Mouse (Mus musculus): ENCODE data around the gene Mrvi1.

Gene Mrvi1

DNA sequence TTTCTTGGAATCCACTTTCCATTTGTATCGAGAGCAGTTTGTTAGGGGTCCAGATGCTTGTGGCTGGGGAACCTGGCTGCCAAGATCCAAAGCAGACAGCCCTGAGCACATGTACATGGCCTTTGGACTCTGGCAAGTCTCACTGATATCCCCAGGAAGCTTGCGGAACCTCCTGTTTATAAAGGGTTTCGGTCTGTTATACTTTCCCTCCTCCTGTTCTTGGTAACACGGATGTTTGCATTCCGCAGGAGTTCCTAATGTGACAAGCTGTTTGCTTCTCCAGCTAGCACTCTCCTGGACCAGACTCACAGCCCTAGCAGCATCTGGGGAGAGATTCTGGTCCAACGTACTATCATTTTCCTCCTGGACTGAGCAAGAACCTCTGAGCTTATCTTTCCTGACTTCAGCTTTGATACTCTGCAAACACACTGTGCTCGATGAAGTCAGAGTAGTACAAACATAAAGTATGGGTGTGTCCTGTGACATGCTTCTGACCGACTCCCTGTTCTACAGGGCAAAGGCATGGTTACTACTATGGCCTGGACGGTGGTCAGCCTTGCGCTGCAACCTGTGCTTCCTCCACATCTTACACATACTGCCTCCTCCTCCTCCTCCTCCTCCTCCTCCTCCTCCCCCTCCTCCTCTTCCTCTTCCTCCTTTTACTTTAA lies 88.2 kb downstream of the Mrvi1 start:
- no peak for DNase-seq (ENCODE audit: extremely low read depth, low read depth, low spot score)

DNA sequence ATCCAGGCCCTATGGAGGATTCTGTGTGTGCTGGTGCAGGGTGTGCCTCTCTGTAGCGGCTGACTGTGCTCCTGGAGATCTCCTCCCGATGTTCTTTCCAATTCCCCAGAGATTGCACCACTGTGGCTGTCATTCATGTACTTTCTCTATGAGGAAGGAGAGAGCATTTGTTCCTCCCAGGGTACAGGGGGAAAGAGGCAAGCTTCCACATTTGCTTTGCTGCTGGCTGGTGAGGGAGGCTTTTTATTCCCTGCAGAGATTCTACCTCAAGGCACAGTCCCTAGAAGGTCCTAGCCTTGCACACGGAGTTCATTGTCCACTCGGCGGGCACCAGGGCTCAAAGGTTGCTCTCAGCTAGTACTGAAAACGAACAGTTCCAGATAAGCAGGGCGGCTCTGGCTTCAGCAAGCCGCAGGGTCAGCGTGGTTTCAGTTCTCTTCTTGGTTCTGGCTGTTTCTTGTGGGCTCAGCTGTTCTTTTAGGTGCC lies 90.7 kb downstream of the Mrvi1 start:
- DNase-seq (ENCODE audit: extremely low read depth, low read depth, low spot score): no peak

DNA sequence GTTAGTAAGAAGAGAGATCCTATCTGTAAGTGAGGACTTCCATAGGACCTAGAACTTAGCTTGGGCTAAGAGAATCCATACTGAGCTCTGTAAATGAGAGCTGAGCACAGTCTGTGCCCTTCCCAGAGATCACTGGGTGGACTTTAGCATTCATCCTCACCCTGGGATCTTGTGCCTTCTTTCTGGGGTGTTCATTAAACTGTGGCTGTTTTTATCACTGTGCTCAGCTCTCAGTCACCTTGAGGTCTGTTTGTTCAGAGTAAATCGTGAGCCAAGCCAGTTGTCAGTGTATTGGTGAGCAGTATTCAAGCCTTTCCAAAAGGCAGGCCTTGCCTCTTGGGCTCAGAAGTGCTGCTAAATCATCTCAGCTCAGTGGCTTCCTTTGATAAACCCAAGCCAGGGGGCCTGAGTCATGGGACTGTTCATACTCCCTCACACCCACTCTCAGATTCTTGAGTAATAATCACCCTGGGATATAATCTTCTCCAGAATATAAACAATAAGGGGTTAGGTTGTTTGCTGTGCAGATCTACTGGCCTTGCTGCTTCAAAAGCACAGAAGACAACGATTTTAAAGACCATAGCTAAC lies 100.4 kb downstream of the Mrvi1 start:
- no peak for DNase-seq (ENCODE audit: extremely low read depth, low read depth, low spot score)

DNA sequence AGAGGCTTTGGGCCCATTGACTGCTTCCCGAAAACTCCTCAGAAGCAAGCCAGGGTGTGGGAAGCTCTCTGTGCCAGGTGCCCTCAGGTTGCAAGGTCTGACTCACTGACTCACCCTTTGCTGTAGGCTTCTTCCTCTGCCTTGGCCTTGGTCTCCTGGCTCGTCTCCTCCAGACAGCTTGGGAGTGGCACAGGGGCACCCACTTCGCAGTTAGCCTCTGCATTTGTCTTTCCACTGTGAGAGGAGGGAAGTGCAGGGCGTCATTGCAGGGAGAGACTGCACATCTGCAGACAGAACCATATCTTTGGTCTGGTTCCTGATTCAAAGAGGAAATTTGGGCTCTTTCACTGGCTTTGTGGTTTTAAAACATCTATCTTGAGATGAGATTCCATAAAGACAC lies 104.2 kb downstream of the Mrvi1 start:
- no peak for DNase-seq (ENCODE audit: extremely low read depth, low read depth, low spot score)

DNA sequence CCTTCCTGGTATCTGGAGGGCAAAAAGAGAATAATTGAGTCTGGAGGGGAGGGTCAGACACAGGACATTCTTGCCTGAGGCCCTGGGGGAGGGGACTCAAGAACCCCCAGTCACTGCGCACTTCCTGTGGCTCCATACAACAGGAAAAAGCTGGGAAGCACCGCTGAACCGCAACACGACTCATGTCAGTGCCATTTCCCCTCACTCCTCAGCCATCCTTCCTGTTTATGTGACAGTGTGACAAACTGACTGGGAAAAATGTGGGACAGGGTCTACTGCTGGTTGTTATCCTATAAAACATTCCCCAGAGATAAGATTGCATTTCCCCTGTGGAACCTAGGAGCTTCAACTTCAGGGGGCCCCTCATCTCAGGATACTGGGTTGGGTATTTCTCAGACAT lies 105.3 kb downstream of the Mrvi1 start:
- no peak for DNase-seq (ENCODE audit: extremely low read depth, low read depth, low spot score)

DNA sequence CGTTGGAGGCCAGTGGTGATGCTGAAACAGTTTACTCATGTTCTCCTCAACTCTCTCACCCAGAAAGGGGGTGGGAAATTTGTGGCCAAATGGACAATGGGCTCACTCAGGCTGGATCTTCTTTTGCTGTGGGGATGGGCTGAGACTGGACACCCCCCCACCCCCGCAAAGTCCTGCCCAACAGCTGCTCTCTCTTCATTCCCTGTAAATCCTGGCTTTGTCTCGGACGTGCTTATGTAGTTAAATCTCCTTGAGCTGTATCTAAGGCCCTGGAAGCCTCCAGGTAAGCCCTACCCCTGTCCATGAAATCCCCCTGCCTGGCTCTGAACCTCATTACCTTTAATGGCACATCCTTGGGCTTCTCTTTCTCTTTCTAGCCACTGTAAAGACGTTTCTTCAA lies 113.5 kb downstream of the Mrvi1 start:
- no peak for DNase-seq (ENCODE audit: extremely low read depth, low read depth, low spot score)

DNA sequence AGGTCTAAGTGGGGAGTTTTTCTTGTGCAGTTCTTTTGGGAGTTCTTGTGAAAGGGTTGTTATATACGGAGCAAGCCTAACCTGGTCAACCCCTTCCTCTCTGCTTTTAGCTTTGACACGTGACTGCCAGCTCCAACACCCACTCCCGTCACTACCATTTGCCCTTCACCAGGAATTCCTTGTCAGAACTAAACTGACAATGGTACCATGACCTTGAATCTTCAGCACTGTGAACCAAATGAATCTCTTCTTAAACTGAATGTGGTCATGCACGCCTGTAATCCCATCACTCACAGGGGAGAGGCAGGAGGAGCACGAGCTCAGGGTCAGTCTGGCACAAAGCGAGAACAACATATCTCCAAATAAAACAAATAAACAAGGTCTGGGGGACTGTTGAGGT lies 115.1 kb downstream of the Mrvi1 start:
- DNase-seq (ENCODE audit: extremely low read depth, low read depth, low spot score): no peak

DNA sequence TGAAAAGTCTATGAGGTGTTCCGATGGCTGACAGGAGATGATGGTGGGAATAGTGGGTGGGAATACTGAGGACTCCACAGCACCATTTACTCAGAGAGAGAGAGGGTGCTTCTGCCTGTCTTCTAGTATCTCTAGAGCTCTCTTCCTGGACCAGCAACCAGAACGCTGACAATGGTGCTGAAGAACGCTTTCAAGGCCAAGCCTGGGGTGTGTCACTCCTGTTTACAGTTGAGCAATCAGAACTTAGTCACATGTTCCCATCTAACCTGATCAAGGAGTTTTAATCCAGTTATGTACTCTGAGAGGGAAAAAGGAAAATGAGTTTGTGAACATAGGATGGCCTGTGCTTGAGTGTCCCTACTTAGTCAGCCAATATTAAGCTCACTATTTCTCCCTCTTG lies 116.2 kb downstream of the Mrvi1 start:
- DNase-seq (ENCODE audit: extremely low read depth, low read depth, low spot score): no peak

DNA sequence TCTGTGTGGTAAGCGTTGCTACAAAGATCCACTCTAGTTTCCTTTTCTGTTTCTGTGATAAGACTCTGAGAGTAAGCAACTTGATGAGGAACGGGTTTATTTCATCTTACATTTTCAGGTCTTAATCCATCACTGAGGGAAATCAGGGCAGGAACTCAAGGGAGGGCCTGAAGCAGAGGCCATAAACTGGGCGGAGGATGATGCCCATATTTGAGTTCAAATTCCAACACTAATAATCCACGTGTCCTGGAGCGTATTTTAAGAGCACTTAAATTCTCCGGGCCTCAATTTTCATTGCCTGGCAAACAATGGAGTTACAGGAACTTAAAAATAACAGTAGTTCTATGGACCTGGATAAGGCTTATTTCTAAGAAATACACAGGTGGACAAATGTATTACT lies 116.7 kb downstream of the Mrvi1 start:
- no peak for DNase-seq (ENCODE audit: extremely low read depth, low read depth, low spot score)

DNA sequence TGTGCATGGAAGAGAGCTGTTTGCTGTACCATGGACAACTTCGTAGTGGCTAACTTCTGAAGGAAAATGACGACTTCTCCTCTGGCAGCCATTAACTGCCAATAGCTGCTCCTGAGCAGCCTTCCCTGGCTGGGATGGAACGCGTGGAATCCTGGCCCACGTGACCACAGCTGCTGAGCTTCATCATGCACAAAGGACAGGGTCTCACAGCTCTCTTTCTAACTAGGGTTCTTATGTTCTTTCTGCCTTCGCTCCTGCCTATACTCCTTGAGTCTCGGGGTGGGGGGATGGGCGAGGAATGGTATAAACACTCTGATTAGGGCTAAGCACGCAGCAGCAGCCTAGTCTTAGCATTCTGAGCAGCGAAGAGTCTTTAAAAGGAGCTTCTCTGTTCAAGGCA lies 117.2 kb downstream of the Mrvi1 start:
- DNase-seq (ENCODE audit: extremely low read depth, low read depth, low spot score): no peak

DNA sequence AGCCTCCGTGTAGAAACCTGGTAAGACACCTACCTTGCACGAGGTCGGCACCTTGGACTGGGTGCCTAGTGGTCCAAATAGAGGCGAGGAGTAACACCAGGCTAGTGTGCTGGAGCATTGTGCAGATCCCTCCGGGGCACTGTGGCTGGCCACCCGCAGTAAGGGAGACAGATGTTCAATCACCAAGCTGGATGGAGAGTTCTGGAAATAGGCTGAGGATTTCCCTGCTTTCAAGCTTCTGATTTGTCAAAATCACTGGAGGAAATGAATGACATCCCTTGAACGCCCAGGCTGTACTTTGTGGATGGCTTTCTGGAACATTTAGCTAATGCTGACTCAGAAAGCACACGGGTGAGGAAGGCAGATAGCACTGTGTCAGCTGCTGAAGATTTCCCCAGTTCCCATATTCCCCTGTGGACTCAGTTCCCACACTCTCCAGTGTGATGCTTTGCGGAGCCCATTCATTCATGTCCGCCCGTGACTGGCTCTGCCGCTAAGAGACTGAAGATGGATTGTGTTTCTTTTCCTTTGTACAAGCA lies 119.4 kb downstream of the Mrvi1 start, which contains the start of gene Lyve1:
Lyve1 (minus strand) TSS at position 489 of the 539 bp plus-strand sequence.
- no peak for DNase-seq (ENCODE audit: extremely low read depth, low read depth, low spot score)

DNA sequence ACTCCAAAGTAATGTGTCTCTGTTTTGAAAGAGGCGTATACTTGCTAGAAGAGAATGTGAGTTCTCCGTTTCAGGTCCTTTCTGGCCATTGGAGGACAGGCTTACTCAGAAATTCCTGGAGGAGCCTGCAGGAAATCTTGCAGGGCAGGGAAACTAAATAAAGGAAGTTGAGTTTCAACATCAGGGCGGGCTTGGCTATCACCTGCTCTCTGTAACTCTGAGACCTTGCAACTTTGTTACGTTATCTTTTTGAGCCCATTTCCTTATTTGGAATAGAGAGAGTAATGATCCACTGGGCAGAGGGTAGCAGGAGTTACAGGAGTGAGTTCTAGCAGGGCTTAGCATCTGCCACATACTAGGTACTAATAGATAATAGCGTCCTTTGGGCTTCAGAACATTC lies 122.1 kb downstream of the Mrvi1 start:
- DNase-seq (ENCODE audit: extremely low read depth, low read depth, low spot score): no peak

DNA sequence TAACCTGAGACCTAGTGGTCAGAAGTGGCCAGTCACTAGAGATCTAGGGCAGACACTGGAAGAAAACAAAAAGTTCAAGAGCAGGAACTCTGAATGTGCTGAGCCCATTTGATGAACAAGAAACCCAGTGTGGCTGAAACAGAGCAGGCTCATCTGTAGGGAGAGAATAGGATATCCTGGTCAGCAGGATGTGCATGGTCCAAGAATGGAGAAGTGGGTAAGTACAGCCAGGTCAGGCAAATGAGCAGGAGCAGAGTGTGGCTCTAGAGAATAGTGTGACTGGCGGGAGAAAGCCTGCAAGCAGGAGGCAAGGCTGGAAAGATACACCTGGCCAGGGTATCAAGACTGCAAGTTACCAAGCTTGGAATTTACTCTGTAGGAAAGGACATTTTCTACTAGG lies 126.7 kb downstream of the Mrvi1 start:
- DNase-seq (ENCODE audit: extremely low read depth, low read depth, low spot score): no peak

DNA sequence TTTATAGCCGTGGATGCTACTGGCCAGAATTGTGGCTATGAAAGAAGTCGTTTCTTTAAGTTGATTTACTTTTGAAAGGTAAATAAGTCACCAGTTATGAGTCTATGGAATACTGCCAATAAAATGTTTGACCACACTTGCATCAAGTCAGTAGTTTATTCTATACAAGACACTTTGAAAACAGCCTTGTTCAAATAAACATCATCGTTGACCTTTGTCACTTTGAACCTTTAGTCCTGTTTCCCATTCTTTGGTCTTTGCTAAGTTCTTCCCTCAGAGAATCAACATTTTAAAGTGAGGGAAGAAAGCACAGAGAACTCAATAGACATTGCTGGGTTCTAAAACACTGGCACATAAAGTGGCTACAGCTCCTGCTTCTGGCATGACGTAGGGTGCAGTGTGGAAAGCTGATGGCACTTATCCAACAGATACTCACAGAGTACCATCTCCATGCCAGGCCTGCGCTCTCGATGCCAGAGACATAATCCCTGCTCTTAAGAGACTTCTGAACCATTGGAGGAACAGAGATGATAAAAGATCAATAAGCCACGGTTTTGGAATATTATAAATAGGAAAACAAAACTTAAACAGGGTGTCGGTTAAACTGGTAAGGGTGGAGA lies 127.2 kb downstream of the Mrvi1 start:
- no peak for DNase-seq (ENCODE audit: extremely low read depth, low read depth, low spot score)

DNA sequence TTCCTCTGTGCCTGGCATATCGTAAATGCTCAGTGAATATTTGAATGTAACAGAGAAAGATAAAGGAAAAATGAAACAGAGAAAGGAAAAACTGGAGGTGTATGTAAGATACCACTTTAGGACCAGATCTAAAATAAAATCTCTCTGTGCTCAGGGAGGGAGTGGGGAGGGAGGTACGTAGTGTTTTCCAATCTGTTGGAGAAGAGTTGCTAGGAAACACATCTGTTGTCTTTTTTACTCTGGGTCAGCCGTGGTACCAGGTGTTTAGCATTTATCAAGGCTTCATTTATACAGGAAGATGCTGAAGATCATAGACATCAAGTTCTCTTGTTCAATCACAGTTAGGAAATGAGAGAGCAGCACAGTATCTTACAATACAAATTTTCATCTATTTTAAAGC lies 127.7 kb downstream of the Mrvi1 start:
- no peak for DNase-seq (ENCODE audit: extremely low read depth, low read depth, low spot score)

DNA sequence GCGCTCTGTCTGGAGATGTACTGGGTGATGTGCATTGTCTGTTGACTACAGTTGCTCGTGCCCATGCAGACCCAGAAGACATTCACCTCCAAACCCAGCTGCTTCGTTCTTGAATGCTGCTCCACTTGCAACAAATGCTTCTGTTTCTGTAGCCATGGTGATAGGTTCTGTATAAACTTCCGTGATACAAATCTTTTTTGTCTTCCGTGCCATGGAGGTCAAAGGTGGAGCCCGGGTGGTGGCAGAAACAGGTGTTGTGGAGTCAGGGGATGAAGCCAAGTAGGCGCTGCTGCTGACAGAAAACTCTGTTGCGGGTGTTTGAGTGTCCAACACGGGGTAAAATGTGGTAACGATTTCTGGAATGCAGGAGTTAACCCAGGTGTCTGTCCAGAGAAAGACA lies 128.7 kb downstream of the Mrvi1 start:
- no peak for DNase-seq (ENCODE audit: extremely low read depth, low read depth, low spot score)

DNA sequence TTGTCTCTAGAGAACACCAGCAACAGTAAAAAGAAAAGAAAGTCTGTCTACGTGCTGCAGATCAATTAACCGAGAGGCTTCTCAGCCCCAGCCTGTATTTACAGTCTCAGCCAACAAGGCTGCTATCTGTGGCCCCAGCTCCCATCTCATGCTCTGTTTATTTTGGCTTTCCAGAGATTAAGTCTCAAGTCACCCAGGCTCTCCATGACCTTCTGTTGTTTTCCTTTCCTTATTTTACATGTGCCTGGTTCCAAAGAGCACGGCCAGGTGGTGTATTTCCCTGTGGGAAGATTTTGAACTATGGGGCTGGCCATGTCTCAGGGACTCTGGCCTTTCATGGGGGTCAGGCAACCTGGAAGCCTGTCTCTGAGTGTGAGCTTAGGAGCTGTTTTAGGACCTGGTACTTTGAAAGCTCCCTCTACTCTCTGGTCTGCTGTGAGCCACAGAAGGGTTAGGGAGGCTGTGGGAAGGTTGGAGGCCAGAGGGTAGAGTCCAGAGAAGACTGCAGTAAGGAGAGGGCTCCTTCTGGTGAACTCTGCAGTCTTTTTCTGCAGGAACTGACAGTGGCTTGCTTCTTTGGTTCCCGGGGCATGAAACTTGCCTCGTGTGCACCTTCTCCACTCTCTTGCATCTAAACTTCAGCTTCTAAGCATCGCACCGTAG lies 130.6 kb downstream of the Mrvi1 start:
- DNase-seq (ENCODE audit: extremely low read depth, low read depth, low spot score): no peak

DNA sequence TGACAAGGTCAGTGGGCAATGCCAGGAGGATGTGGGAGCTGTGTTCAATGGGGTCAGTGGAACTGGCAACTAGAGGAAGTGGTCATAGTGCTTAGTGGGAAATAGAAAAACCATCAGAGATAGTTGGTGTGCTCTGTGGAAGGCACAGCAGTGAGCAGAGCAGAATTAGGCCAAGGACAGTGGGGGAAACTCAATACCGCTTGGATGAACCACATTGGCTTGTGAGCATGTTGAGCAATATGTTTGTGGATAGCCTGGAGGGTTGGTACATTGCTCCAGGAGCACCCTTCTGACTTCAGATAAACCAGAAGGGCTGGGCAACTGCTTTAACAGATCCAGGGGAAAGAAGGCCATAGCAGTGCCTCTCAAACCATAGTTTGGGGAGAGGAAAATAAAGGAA lies 133.9 kb downstream of the Mrvi1 start:
- DNase-seq (ENCODE audit: extremely low read depth, low read depth, low spot score): no peak

DNA sequence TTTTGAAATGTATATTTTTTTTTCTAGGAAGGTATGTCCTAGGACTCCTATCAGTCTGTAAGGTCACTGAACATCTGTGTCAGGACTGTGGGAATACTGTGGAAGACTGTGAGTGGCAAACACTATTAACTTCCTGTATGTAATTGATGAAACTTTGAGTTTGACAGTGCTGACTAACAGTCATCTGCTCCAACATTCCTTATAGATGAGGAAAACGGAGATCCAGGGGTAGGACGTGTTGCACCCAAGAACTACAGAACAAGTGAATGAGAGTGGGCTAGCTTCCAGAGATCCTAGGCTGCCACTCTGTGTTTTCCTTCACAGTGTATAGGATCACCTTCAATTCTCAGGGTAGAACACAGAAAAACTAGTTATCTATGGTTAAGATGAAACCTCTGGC lies 134.9 kb downstream of the Mrvi1 start:
- DNase-seq (ENCODE audit: extremely low read depth, low read depth, low spot score): no peak

DNA sequence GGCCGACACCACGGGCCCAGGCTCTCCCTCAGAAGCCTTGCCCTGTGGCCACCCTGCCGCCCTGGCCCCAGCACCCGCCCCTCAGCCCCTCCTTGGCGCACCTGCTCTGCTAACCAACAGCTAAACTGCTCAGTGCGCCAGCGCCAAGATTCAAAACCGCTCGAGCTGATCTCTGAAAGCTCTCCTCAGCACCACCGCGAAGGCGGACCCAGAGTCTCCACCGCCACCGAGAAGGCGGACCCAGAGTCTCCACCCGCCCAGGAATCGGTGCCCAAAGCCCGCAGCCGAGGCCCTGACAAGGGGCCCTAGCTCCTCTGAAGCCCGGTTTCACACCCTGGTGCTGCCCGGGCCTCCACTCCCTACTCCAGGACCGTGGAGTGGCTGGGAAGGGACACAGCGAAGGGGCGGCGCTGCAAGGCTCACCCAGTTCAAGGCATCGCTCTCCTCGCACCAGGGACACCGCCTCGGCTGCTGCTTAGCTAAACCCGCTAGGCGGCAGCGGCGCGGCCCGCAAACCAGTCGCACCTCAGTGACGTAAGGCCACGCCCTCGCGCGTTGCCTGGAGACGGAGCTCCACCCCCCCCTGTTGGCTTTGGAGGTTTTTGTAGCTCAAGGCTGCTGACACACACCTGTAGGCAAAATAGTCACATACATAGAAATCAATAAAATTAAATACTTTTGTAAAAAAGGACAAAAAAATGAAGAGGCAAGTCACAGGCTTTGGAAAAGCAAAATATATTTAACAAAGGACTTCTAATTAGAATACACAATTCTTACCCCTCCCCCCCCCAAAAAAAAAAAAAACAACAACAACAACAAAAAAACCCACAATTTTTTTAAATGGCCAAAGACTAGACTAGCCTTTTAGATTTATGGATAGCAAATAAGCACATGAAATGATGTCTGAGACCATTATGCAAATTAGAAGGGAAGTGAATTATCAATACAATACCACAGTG lies 138.1 kb downstream of the Mrvi1 start, which contains the start of gene Rnf141:
Rnf141 (minus strand) TSS at position 542 of the 959 bp plus-strand sequence.
- DNase-seq (ENCODE audit: extremely low read depth, low read depth, low spot score): no peak

Data from fat pad, adult 2 months (tissue).